Mouse (Mus musculus): Measurements from ENCODE around the gene Zswim9.
"Not testable (repeated sequence)": the region's sequence is repeated elsewhere in the genome, so short reads cannot be mapped to it uniquely, and the experiment has no call there.

Gene Zswim9

GRCm38 (mm10) chr7:13278308-13278891, at the start of gene Zswim9:
Gene Zswim9 (minus strand): TSS chr7:13278721.
- peak; percentile 88 for DNase-seq (ENCODE audit: low read depth, low spot score)

- no peak for DNase-seq (ENCODE audit: low read depth, low spot score)
Observed at GRCm38 (mm10) chr7:13324316-13324715, 45.8 kb upstream of the Zswim9 start, which contains the start of gene Pla2g4c. Gene Pla2g4c (plus strand): TSS chr7:13324655.

DNA sequence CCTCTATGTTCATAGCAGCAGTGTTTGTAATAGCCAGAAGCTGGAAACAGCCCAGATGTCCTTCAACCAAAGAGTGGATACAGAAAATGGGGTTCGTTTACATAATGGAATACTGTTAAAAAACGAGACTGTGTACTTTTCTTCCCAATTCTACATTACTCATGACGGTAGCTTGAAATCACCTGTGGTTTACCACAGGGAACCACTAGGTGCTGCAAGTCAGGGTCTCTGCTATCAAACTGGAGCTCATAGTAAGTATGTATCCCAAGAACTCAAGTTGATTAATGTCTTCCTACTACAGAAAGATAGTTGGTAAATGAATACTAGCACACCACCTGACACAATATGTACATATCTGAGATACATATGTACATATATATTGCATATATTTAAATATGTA, 42.9 kb upstream of the Zswim9 start:
- no peak for DNase-seq (ENCODE audit: low read depth, low spot score)

DNA sequence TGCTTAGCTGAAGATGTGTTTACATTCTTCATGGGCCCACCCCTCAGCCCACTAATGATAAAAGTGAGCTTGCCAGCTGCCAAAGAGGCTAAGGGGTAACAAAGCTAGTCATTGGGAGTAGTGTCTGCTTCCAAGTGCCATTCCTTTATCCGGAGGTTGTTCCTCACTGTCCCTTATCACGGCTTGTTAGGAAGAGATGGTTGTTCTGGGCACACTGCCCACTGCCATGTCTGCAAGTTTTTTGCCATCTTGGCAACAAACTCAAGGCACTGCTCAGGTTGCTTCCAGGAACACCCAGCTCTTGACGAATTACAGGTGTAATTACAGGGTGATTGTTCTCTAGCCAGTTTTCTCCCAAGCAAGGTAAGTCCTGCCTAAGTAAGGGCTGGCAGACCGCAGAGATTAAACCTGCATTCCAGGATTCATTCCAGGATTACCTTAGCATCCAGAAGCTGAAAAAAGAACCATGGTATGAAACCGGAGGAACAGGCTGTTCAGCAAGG, 35.6 kb upstream of the Zswim9 start:
- no peak for DNase-seq (ENCODE audit: low read depth, low spot score)

DNA sequence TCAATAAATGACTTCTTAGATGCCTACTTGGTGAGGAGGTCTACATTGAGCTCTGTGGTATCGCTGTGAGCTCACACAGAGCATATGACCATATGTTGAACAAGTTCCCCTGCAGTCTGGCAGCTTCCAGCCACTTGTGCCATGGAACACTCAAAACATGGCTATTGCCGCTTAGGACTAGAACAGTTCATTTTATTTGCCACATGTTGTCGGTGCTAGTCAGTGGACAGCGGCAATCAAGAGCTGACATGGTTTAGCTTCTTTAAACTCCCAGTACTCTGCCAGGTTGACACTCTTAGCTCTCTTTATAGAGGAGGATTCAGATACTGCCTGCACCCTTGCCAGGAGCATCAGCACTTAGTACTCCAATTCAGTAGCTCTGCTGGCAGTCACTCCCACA, 32.9 kb upstream of the Zswim9 start:
- DNase-seq (ENCODE audit: low read depth, low spot score) = no peak

DNA sequence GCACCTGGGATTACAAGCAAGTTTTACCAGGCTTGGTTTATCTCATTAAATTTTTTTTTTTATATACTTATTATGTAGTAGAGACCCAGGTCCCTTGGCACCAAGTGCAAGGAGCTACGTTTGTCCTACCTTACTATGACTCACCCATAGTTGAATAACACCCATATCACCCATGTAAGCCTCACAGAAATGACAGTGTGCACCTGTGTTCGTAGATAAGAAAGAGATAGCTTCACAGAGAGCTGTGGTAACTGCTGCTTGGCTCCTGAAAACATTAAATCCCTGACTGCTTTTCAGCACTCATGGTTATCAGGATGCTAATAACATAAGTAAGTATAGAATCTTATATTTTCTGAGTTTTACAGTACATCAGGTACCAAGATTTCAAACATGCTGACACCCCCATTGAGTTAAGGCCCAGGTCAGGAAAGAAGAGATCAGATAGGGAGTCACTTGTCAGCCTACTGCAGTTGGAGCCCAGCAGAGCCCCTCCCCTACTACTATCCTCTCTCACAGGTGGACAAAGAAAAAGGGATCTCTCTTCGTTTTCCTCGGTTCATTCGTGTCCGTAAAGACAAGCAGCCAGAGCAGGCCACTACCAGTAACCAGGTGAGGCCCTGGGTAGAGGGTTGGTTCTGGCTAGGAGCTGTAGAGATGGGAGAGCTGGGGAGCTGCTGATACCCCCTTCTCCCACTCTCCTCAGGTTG, 32.1 kb upstream of the Zswim9 start:
- no peak for DNase-seq (ENCODE audit: low read depth, low spot score)

DNA sequence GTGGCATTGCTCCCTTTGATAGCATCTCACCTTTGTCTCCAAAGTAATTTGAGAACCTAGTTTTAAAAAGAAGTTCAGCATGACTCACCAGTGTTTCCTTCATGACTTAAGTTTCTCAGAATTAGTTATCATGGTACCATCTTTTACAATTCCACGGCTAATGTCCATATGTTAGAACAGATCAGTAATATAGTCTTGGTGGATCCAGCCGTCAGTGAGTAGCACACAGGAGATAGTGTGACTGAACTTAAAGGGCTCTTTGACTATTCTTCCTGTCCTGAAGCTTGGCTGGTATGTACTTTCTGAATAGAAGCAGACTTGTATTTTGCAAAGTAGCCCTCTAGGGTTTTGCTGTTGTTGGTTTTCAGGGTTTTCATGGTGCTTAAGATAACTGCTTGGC, 30.9 kb upstream of the Zswim9 start:
- no peak for DNase-seq (ENCODE audit: low read depth, low spot score)

GRCm38 (mm10) chr7:13303372-13303771, 24.9 kb upstream of the Zswim9 start:
- DNase-seq (ENCODE audit: low read depth, low spot score) = no peak

DNA sequence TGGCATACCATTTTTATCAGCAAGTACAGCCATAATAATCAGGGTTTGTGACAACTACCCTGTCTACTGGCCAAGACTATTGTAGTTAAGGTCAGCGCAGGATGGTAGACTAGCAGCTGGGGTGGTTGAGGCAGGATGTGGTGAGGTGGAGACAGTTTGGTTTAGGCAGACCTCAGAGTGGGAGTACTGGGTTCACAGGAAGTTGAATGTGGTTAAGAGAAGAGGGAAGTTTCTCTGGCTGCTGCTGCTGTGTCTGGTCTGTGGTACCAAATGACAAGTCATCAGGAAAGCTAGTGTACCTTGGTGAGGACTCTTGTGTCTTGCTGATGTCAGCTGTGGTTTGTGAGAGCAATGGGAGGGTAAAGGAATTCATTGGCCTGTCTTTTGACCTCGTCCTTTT, 24.3 kb upstream of the Zswim9 start:
- DNase-seq (ENCODE audit: low read depth, low spot score) = no peak

DNA sequence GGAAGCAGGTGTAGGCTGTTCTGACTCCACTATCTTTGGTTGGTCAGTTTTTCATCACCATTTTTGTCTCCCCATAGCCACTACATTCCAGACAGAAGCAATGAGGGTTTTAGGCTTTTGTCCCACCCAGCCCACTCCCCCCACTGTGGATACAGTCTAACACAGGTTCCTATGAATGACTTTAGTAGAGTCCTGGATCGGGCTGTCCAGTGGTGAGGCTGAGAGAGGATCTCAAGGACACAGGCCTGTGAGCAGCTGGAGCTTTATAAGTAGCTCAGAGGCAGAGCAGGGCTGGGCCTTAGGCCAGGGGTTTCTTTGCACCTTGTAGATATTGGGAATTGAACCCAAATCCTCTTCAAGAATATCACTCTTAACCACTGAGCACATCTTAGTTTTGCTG, 23.1 kb upstream of the Zswim9 start:
- no peak for DNase-seq (ENCODE audit: low read depth, low spot score)

GRCm38 (mm10) chr7:13298821-13299220, 20.3 kb upstream of the Zswim9 start:
- DNase-seq (ENCODE audit: low read depth, low spot score) = no peak

DNA sequence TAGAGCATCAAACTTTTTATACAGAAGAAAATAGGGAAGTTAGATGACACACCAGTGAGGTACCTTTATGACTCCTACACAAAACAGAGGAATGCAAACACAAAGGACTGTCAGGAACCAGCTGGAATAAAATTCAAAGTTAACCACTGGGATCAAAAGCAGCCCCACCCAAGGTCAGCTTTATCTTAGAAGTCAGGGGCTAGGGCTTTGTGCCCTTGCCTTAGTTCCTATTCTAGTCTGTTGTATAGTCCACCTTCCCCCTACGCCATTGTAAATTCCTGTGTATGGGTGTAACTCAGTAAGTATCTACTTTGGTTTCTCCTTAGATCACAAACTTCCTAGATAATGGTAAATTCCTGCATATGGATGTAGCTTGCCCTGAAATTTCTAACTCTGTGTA, 19.1 kb upstream of the Zswim9 start:
- no peak for DNase-seq (ENCODE audit: low read depth, low spot score)

DNA sequence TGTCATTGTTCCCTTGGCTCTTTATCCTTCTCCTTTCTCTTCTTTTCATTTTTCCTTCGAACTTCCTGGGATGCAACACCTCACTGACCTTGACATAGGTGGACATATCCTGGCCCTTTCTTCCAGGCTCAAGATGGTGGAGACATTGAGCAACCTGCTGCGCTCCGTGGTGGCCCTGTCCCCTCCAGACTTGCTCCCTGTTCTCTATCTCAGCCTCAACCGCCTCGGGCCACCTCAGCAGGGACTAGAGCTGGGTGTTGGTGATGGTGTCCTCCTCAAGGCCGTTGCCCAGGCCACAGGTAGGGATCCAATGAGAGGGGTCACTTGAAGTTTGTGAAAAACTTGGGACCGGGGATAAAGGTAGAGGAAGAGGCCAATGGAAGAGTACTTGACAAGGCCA, 16.7 kb upstream of the Zswim9 start:
- DNase-seq (ENCODE audit: low read depth, low spot score) = no peak

DNA sequence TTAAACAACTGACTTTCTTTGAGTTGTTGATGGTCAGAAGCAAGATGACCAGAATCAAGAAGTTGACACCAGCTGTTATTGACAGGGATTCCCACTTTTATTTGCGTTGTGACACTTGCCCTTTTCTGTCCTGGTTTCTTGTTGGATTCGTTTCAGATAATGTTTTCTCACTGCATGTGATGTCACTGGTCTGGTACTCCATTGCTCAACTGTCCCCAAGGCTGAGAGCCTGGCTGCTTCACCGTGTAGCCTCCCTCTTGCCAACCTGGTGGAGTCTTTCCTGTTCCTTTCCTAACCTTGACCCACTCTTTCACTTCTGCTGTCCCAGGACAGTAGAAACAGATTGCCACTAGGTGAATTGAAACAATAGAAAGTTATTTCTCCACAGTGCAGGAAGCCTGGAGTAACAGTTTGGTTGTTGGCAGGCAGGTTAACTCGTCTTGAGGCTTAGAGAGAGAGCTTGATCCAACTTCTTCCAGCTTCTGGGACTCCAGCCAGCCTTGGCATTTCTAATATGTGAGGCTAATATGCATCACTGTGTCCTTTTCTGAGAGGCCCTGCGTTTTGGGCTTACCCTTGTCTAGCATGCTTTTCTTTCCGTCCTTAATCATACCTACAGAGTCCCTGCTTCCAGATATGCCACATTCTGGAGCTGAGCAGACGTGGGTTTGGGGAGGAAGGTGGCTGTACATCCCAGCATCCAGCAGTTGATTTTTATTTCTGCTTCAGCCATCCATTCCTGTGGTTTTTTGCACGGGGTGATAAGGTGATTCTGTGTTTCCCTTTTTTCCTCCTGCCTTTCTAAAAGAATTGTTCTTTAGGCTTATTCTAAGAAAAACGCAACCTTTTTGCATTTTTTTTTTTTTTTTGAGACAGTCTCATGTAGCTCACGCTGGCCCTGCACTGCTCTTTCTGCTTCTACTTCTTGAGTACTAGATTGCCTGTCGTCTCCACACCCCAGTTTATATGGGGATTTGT, 15.6 kb upstream of the Zswim9 start:
- no peak for DNase-seq (ENCODE audit: low read depth, low spot score)

DNA sequence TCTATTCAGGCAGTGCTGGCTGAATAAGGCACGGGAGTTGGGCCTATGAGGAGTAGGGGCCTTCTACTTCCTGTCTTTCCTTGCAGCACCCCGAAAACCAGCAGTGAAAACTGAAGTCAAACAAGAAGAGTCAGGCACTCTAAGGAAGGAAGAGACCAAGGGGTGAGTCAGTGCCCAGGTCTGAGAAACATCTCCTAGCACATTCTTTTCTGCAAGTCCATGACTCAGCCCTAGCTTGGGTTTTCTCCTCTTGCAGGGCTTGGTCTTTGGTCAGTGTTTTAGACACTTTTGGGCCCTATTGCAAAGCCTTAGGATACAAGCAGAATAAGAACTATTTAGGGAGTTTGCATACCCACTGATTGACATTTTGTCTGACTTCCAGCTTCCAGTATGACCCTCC, 12.8 kb upstream of the Zswim9 start:
- DNase-seq (ENCODE audit: low read depth, low spot score) = no peak

DNA sequence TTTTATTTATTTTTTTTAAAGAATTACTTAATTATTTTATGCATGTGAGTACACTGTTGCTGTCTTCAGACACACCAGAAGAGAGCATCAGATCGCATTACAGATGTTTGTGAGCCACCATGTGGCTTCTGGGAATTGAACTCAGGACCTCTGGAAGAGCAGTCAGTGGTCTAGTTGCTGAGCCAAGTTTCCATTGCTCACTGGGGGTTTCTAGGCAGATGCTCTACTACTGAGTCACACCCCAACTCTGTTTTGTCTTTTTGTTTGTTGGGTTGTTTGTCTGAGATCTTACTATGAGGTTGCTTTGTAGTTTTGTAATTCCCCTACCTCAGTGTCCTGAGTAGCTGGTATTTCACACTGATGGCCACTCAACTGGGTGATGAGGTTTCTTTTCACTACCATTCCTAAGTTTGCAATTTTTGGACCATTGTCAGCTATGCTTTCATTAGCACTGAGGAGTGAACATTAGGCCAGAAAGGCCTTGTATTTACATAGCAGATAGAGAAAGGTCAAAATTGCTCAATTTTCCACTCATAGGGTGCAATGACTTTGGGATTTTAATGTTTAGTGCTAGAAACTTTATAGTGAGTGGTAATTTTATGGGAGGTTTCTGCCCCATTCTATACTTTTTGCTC, 11.6 kb upstream of the Zswim9 start:
- no peak for DNase-seq (ENCODE audit: low read depth, low spot score)

DNA sequence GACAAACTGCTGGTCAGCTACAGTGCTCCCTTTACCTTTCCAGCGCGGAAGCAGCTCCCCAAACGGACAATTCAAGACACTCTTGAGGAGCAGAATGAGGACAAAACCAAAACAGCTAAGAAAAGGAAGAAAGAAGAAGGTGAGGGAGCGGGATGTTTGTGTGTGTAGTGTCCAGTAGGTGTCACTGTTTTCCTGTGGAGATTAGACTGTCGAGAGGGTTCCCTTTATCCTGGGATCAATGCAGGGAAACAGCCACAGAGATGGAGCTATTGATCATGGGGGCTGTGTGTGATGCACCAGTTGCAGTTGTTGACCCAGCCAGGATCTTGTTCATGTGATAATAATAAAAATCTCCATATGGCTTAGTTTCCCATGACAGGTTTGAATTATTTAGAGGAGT, 10.1 kb upstream of the Zswim9 start:
- peak; percentile 40 for DNase-seq (ENCODE audit: low read depth, low spot score)

GRCm38 (mm10) chr7:13278957-13279356, 436 bp upstream of the Zswim9 start:
- DNase-seq (ENCODE audit: low read depth, low spot score) = not testable (repeated sequence)

- DNase-seq (ENCODE audit: low read depth, low spot score) = no peak
Observed at GRCm38 (mm10) chr7:13277833-13278232, 688 bp downstream of the Zswim9 start.

GRCm38 (mm10) chr7:13277081-13277480, 1.4 kb downstream of the Zswim9 start, which contains the start of gene Lig1:
Gene Lig1 (plus strand): TSS chr7:13277283.
- no peak for DNase-seq (ENCODE audit: low read depth, low spot score)

- DNase-seq (ENCODE audit: low read depth, low spot score) = no peak
Observed at GRCm38 (mm10) chr7:13271704-13272103, 6.8 kb downstream of the Zswim9 start.

DNA sequence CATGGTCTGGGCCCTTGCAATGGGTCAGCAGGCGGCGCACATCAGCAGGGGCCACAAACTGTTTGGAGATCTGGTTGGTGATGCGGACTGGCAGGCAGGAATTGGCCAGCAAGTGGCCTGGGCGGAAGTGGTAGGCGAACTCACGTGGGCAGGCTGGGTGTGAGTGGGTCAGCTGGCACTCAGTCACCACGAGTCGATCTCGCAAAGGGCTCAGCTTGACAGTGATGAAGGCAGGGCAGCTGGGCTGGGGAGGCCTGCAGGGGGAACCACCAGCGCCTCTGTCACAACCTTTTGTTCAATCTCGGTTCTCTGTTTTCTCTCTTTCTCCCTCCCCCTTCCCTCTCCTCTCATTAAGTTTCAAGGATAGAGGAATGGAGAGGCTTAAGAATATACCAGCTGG, 9.1 kb downstream of the Zswim9 start:
- no peak for DNase-seq (ENCODE audit: low read depth, low spot score)
